Mouse (Mus musculus): ENCODE data around the gene Ccdc173. TPM values are rescaled to one million over a fixed set of nuclear protein-coding genes. Genes with fewer than 3 reads are reported as not detected.
"Not testable (repeated sequence)": the region's sequence is repeated elsewhere in the genome, so short reads cannot be mapped to it uniquely, and the experiment has no call there.

Ccdc173 gene
- 1 to 10 TPM; 2.1 to 2.9 TPM for total RNA-seq (2021)

- intact Hi-C loops (cut with DNase I), result loop anchor here (5.0 kb wide), 1 partner anchor 67 kb away; the partner anchor contains the start of gene Ppig
Measured at GRCm38 (mm10) chr2:69789429-69790069, at the start of gene Ccdc173, which contains the start of gene Phospho2. Ccdc173 (minus strand) TSS chr2:69789575. Phospho2 (plus strand) TSS chr2:69789623.

GRCm38 (mm10) chr2:69838707-69839106, 49.3 kb upstream of the Ccdc173 start:
- intact Hi-C loops (cut with DNase I), result no loop called here

More at GRCm38 (mm10) chr2:69789429-69790069, at the start of gene Ccdc173, which contains the start of gene Phospho2:
- peak; percentile 99 for DNase-seq (ENCODE audit: low spot score in 2 of 2)

GRCm38 (mm10) chr2:69837996-69838395, 48.6 kb upstream of the Ccdc173 start:
- intact Hi-C loops (cut with DNase I), result no loop called here
- DNase-seq (ENCODE audit: low spot score in 2 of 2), result no peak

More at GRCm38 (mm10) chr2:69838707-69839106, 49.3 kb upstream of the Ccdc173 start:
- no peak for DNase-seq (ENCODE audit: low spot score in 2 of 2)

- intact Hi-C loops (cut with DNase I), result no loop called here
- DNase-seq (ENCODE audit: low spot score in 2 of 2), result no peak
Measured at GRCm38 (mm10) chr2:69837244-69837967, 48.0 kb upstream of the Ccdc173 start.

- peak in 1 of 2 experiments; percentile 26 for DNase-seq (ENCODE audit: low spot score in 2 of 2)
- intact Hi-C loops (cut with DNase I), result no loop called here
Measured at GRCm38 (mm10) chr2:69830116-69830515, 40.7 kb upstream of the Ccdc173 start.

GRCm38 (mm10) chr2:69829680-69830079, 40.3 kb upstream of the Ccdc173 start:
- no peak for DNase-seq (ENCODE audit: low spot score in 2 of 2)
- intact Hi-C loops (cut with DNase I), result no loop called here

- intact Hi-C loops (cut with DNase I), result no loop called here
- DNase-seq (ENCODE audit: low spot score in 2 of 2), result no peak
Measured at GRCm38 (mm10) chr2:69828031-69828430, 38.7 kb upstream of the Ccdc173 start.

- no peak for DNase-seq (ENCODE audit: low spot score in 2 of 2)
- intact Hi-C loops (cut with DNase I), result no loop called here
Measured at GRCm38 (mm10) chr2:69826380-69826779, 37.0 kb upstream of the Ccdc173 start.

- intact Hi-C loops (cut with DNase I), result no loop called here
- DNase-seq (ENCODE audit: low spot score in 2 of 2), result peak in 1 of 2 experiments; percentile 26
Measured at GRCm38 (mm10) chr2:69825898-69826297, 36.5 kb upstream of the Ccdc173 start.

GRCm38 (mm10) chr2:69823129-69823677, 33.8 kb upstream of the Ccdc173 start:
- intact Hi-C loops (cut with DNase I), result no loop called here
- peak; percentile 42 to 46 for DNase-seq (ENCODE audit: low spot score in 2 of 2)

- intact Hi-C loops (cut with DNase I), result no loop called here
Measured at GRCm38 (mm10) chr2:69822361-69823128, 33.2 kb upstream of the Ccdc173 start.

GRCm38 (mm10) chr2:69821711-69822110, 32.3 kb upstream of the Ccdc173 start, which contains the start of gene Klhl23:
Klhl23 (plus strand) TSS chr2:69821944.
- intact Hi-C loops (cut with DNase I), result no loop called here

More at GRCm38 (mm10) chr2:69822361-69823128, 33.2 kb upstream of the Ccdc173 start:
- DNase-seq (ENCODE audit: low spot score in 2 of 2), result peak; percentile 56 to 57

GRCm38 (mm10) chr2:69820201-69820600, 30.8 kb upstream of the Ccdc173 start:
- intact Hi-C loops (cut with DNase I), result no loop called here
- DNase-seq (ENCODE audit: low spot score in 2 of 2), result no peak

More at GRCm38 (mm10) chr2:69821711-69822110, 32.3 kb upstream of the Ccdc173 start, which contains the start of gene Klhl23:
- DNase-seq (ENCODE audit: low spot score in 2 of 2), result no peak

- no peak for DNase-seq (ENCODE audit: low spot score in 2 of 2)
- intact Hi-C loops (cut with DNase I), result no loop called here
Measured at GRCm38 (mm10) chr2:69818350-69819085, 29.1 kb upstream of the Ccdc173 start.

GRCm38 (mm10) chr2:69816575-69816974, 27.2 kb upstream of the Ccdc173 start:
- intact Hi-C loops (cut with DNase I), result no loop called here
- DNase-seq (ENCODE audit: low spot score in 2 of 2), result peak in 1 of 2 experiments; percentile 26

GRCm38 (mm10) chr2:69811349-69811748, 22.0 kb upstream of the Ccdc173 start:
- DNase-seq (ENCODE audit: low spot score in 2 of 2); intact Hi-C loops (cut with DNase I): not testable (repeated sequence)

GRCm38 (mm10) chr2:69810169-69810568, 20.8 kb upstream of the Ccdc173 start:
- intact Hi-C loops (cut with DNase I), result no loop called here
- no peak for DNase-seq (ENCODE audit: low spot score in 2 of 2)

- intact Hi-C loops (cut with DNase I); DNase-seq (ENCODE audit: low spot score in 2 of 2): not testable (repeated sequence)
Measured at GRCm38 (mm10) chr2:69804663-69805062, 15.3 kb upstream of the Ccdc173 start.

- intact Hi-C loops (cut with DNase I), result no loop called here
- DNase-seq (ENCODE audit: low spot score in 2 of 2), result no peak
Measured at GRCm38 (mm10) chr2:69803756-69804155, 14.4 kb upstream of the Ccdc173 start.
